Comparison of ENCODE assay signal across 8 mouse cellular contexts in genomic region chr8:13213479-13214268, GRCm38 (mm10). TPM values are rescaled to one million over a fixed set of nuclear protein-coding genes. Genes with fewer than 3 reads are reported as not detected.
DNase-seq lines count a peak whose midpoint lies in the region; ATAC-seq and TF ChIP-seq lines count a peak whose summit lies in the region.

No protein-coding gene starts in this region.

- no peaks in the 10 kb centered on the region for H3K4me1 ChIP-seq in hindbrain, postnatal 0 days (ENCODE audit: insufficient read depth, low read length)

- no peak overlapping the region for H3K9ac ChIP-seq in hindbrain, postnatal 0 days (replicated peaks; ENCODE audit: low read length)

- H3K4me3 ChIP-seq in gastrocnemius, adult 2 months: peak overlapping the region; percentile 9; the same call in 1 of the 2 replicates
- H3K4me3 ChIP-seq in hindbrain, postnatal 0 days (ENCODE audit: low read length): no peak overlapping the region

- no peaks in the 10 kb centered on the region for H3K36me3 ChIP-seq in hindbrain, postnatal 0 days (ENCODE audit: insufficient read depth, low read length)

- peak overlapping the region; percentile 29; the same call in 1 of the 2 replicates for H3K4me2 ChIP-seq in hindbrain, postnatal 0 days (ENCODE audit: low read depth, low read length)

- DNase-seq in WW6 (ENCODE audit: low read depth, low spot score): peak; percentile 70
- DNase-seq in cerebellum, postnatal 4 days (ENCODE audit: low spot score in 2 of 2): peak; percentile 82 to 93
- peak; percentile 95 for DNase-seq in gastrocnemius, adult 2 months
- peak; percentile 91 for DNase-seq in hindbrain, postnatal 0 days (ENCODE audit: low spot score)
- peak; percentile 88 to 92 for DNase-seq in left cerebral cortex, adult 18-20 months (ENCODE audit: low spot score in 2 of 2)
- DNase-seq in lung, postnatal 4 days: peak; percentile 91
- peak; percentile 91 for DNase-seq in retina, postnatal 1 day
- peak; percentile 96 for DNase-seq in thymus, postnatal 4 days

- peak; percentile 89 for TF ChIP-seq CTCF in gastrocnemius, adult 2 months (IDR thresholded peaks at IDR 0.05)
- peak; percentile 91 for TF ChIP-seq CTCF in hindbrain, postnatal 0 days (IDR thresholded peaks at IDR 0.05; ENCODE audit: low read depth)

- intact Hi-C loops in gastrocnemius, adult 2 months (cut with DNase I): loop anchor here (1.0 to 5.0 kb wide), 3 partner anchors 64 to 235 kb away; no protein-coding TSS in a partner anchor

- H3K27ac ChIP-seq in gastrocnemius, adult 2 months: peak overlapping the region; percentile 92
- H3K27ac ChIP-seq in hindbrain, postnatal 0 days: peak overlapping the region; percentile 9; the same call in 1 of the 2 replicates

- no peaks in the 10 kb centered on the region for H3K9me3 ChIP-seq in hindbrain, postnatal 0 days (ENCODE audit: low read length)

- ATAC-seq in hindbrain, postnatal 0 days: peak; percentile 91

- WGBS in hindbrain, postnatal 0 days: 25% methylated on average over 10 of the region's 10 CpGs

- H3K27me3 ChIP-seq in hindbrain, postnatal 0 days (ENCODE audit: insufficient read depth, low read length): no peaks in the 10 kb centered on the region

RNA-seq across cellular contexts. Expression of gene Grtp1, which starts 13.3 kb away (rescaled TPM):
- total RNA-seq in gastrocnemius, adult 2 months (2021): 10 to 100 TPM in 1 of 2 experiments, 1 to 10 TPM in 1; 9.7 to 20.6 TPM
- total RNA-seq in hindbrain, postnatal 0 days (2014; rRNA removed): 12.8 and 14.8 TPM in 2 replicates
- polyA plus RNA-seq in hindbrain, postnatal 0 days (2015; fragmentation: Nextera tagmentation; extraction: Ambion mirVana): 17.1 and 18.1 TPM in 2 replicates
- 1 to 10 TPM; 5.1 to 5.2 TPM for total RNA-seq in left cerebral cortex, adult 18-20 months (2021)

RNA-seq across cellular contexts. Expression of gene Adprhl1, which starts 40.3 kb away (rescaled TPM):
- 100 to 1,000 TPM in 1 of 2 experiments, 10 to 100 TPM in 1; 44.7 to 101 TPM for total RNA-seq in gastrocnemius, adult 2 months (2021)
- 2.3 TPM in 1 of 2 replicates, not detected in the other for total RNA-seq in hindbrain, postnatal 0 days (2014; rRNA removed)
- polyA plus RNA-seq in hindbrain, postnatal 0 days (2015; fragmentation: Nextera tagmentation; extraction: Ambion mirVana): 0.14 and 0.50 TPM in 2 replicates
- total RNA-seq in left cerebral cortex, adult 18-20 months (2021): 1 to 10 TPM; 1.0 to 1.6 TPM

RNA-seq across cellular contexts. Expression of gene Lamp1, which starts 54.7 kb away (rescaled TPM):
- total RNA-seq in gastrocnemius, adult 2 months (2021): 100 to 1,000 TPM; 378 to 400 TPM
- total RNA-seq in hindbrain, postnatal 0 days (2014; rRNA removed): 317 and 341 TPM in 2 replicates
- polyA plus RNA-seq in hindbrain, postnatal 0 days (2015; fragmentation: Nextera tagmentation; extraction: Ambion mirVana): 400 and 402 TPM in 2 replicates
- total RNA-seq in left cerebral cortex, adult 18-20 months (2021): 100 to 1,000 TPM; 269 to 280 TPM

Comparison
In these comparisons a context has a peak if more than half of its experiments do, and no peak if none do; other contexts are left out.
1. RNA of gene Adprhl1, which starts 40.3 kb away (total RNA-seq): 44.7 to 101 TPM in gastrocnemius, adult 2 months; 1.0 to 1.6 TPM in left cerebral cortex, adult 18-20 months and 2.3 TPM in hindbrain, postnatal 0 days; every median in the first group is over 10 times any median in the second.
2. Peak in every context shown above with its lines, with median percentiles within 50 percentile points of each other: DNase-seq.